Mouse (Mus musculus) left cerebral cortex, adult 2 months (tissue): ENCODE measurements around the gene Wrb. TPM values are rescaled to one million over a fixed set of nuclear protein-coding genes. Genes with fewer than 3 reads are reported as not detected.
"Not testable (repeated sequence)": the region's sequence is repeated elsewhere in the genome, so short reads cannot be mapped to it uniquely, and the experiment has no call there.

Source experiments
- DNase-seq, 2 experiments: peaks; one replicate each; pipeline ENCODE4 v3.0.0; 2021 to 2022; ENCODE audit warnings: low spot score in 2 of 2, mixed read lengths in 1 of 2; ENCODE audit errors: extremely low spot score in 1 of 2
- H3K27ac ChIP-seq: fragments of 200-600 bp; 2 replicates; pipeline ENCODE4 v1.8.1; 2022
- H3K4me3 ChIP-seq: fragments of 200-600 bp; 2 replicates; pipeline ENCODE4 v1.8.1; 2022
- CTCF ChIP-seq: fragments of 200-600 bp; IDR thresholded peaks from 2 replicates; pipeline ENCODE4 v1.8.1; 2022; ENCODE audit warnings: antibody characterized with exemption, mild to moderate bottlenecking, moderate library complexity
- intact Hi-C: fragments of 180-260 bp; cut with DNase I; formaldehyde crosslinking; loops from one replicate; pipeline ENCODE4 v1.15.1; 2025
- total RNA-seq, 2 experiments: library from RNA; stranded (reverse); gene quantifications; 2 replicates each; pipeline ENCODE4 v1.2.3; 2021

Gene Wrb
- total RNA-seq, 2 experiments from 2014 or later = 68.4 to 72.4 TPM

- peak; percentile 88 to 96 for DNase-seq
- peak within 1 kb of the TSS; percentile 83 for H3K27ac ChIP-seq
- no peak for TF ChIP-seq CTCF
- intact Hi-C loops = loop anchor here (1.0 to 2.0 kb wide), 2 partner anchors 17 to 44 kb away; partner anchors contain the start of gene Wrb
- peak within 1 kb of the TSS; percentile 79 for H3K4me3 ChIP-seq
Measured at GRCm38 (mm10) chr16:96127657-96128344, 17.4 kb upstream of the Wrb start, which contains the start of gene Hmgn1. Gene Hmgn1, minus strand, starts transcription at chr16:96127729.

GRCm38 (mm10) chr16:96128466-96128865, 16.7 kb upstream of the Wrb start:
- intact Hi-C loops = loop anchor here (1.0 to 2.0 kb wide), 2 partner anchors 16 to 45 kb away; partner anchors contain the start of gene Wrb

GRCm38 (mm10) chr16:96144748-96145109, 478 bp upstream of the Wrb start:
- intact Hi-C loops = loop anchor here (2.0 to 5.0 kb wide), 4 partner anchors 16 to 198 kb away; partner anchors contain the start of gene Brwd1
- peak overlapping the region; percentile 64 for H3K4me3 ChIP-seq
- not testable (repeated sequence) for DNase-seq, H3K27ac ChIP-seq

More at GRCm38 (mm10) chr16:96128466-96128865, 16.7 kb upstream of the Wrb start:
- peak overlapping the region; percentile 79 for H3K4me3 ChIP-seq
- DNase-seq = no peak
- H3K27ac ChIP-seq = peak overlapping the region; percentile 83
- TF ChIP-seq CTCF = no peak

- intact Hi-C loops = loop anchor here (2.0 to 5.0 kb wide), 4 partner anchors 17 to 196 kb away; partner anchors contain the start of gene Brwd1
- Histone ChIP-seq H3K4me3 (peak overlapping the region; percentile 64), H3K27ac (peak overlapping the region; percentile 53; the same call in 1 of the 2 replicates)
- no peak for DNase-seq
- TF ChIP-seq CTCF = no peak
Measured at GRCm38 (mm10) chr16:96145814-96146213, 607 bp downstream of the Wrb start.

- DNase-seq = no peak
- intact Hi-C loops = loop anchor here (5.0 kb wide), 2 partner anchors 107 to 193 kb away; no protein-coding TSS in a partner anchor
- no peak for TF ChIP-seq CTCF
- Histone ChIP-seq H3K27ac (no peak overlapping the region), H3K4me3 (no peak overlapping the region)
Measured at GRCm38 (mm10) chr16:96148834-96149233, 3.6 kb downstream of the Wrb start.

- no peak for TF ChIP-seq CTCF
- Histone ChIP-seq H3K4me3 (no peak overlapping the region), H3K27ac (no peak overlapping the region)
- DNase-seq = no peak
- intact Hi-C loops = loop anchor here (5.0 kb wide), 2 partner anchors 107 to 193 kb away; no protein-coding TSS in a partner anchor
Measured at GRCm38 (mm10) chr16:96149311-96149710, 4.1 kb downstream of the Wrb start.

- TF ChIP-seq CTCF = no peak
- intact Hi-C loops = loop anchor here (5.0 kb wide), 1 partner anchor 159 kb away; the partner anchor contains the start of gene Psmg1
- no peak for DNase-seq
- H3K4me3 ChIP-seq = no peak overlapping the region
- no peak overlapping the region for H3K27ac ChIP-seq
Measured at GRCm38 (mm10) chr16:96150995-96151394, 5.8 kb downstream of the Wrb start.

- peak; percentile 63 for DNase-seq
- Histone ChIP-seq H3K4me3 (no peak overlapping the region), H3K27ac (no peak overlapping the region)
- peak; percentile 77 for TF ChIP-seq CTCF
- intact Hi-C loops = loop anchor here (5.0 kb wide), 1 partner anchor 159 kb away; the partner anchor contains the start of gene Psmg1
Measured at GRCm38 (mm10) chr16:96151551-96151950, 6.3 kb downstream of the Wrb start.

- TF ChIP-seq CTCF = no peak
- H3K4me3 ChIP-seq = no peak overlapping the region
- DNase-seq = no peak
- no peak overlapping the region for H3K27ac ChIP-seq
- intact Hi-C loops = loop anchor here (5.0 kb wide), 1 partner anchor 162 kb away; the partner anchor contains the start of gene Psmg1
Measured at GRCm38 (mm10) chr16:96154476-96154875, 9.3 kb downstream of the Wrb start.

- no peak overlapping the region for H3K27ac ChIP-seq
- TF ChIP-seq CTCF = no peak
- peak; percentile 47 to 51 for DNase-seq
- H3K4me3 ChIP-seq = no peak overlapping the region
- intact Hi-C loops = no loop called here
Measured at GRCm38 (mm10) chr16:96156019-96156418, 10.8 kb downstream of the Wrb start.

- no peak; the same call in 1 of the 2 replicates for TF ChIP-seq CTCF
- intact Hi-C loops = no loop called here
- no peak overlapping the region for H3K27ac ChIP-seq
- H3K4me3 ChIP-seq = no peak overlapping the region
- peak; percentile 48 to 61 for DNase-seq
Measured at GRCm38 (mm10) chr16:96157171-96157570, 12.0 kb downstream of the Wrb start.

DNA sequence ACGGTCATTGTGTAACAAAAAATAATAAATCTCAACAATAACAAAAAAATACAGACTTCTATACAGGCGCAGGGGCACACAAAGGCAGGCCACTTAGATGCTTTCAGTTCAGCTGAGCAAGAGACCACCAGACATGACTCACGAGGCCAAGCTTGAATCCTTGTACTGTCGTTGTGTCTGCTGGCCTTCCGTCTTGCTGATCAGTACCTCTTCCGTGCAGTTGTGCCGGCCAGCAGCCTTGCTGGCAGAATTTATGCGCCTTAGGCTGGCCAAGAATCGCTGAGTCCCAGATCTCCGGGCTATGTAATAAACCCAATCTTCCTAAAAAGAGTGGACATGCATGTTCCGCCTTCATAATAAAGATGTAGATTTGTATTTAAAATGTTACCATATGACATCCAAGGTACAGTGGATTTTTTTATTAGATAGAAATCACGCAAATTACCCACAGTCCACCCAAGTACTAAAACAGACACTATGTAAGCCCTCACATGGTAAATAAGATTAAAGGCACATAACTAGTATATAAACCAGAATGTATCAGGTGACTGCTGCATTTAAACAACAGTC, 13.4 kb downstream of the Wrb start:
- Histone ChIP-seq H3K27ac (no peak overlapping the region), H3K4me3 (peak overlapping the region; percentile 52)
- TF ChIP-seq CTCF = no peak
- intact Hi-C loops = loop anchor here (2.0 kb wide), 1 partner anchor 32 kb away; no protein-coding TSS in a partner anchor
- no peak for DNase-seq
